Mouse (Mus musculus): ENCODE measurements around the gene Specc1l. TPM values are rescaled to one million over a fixed set of nuclear protein-coding genes. Genes with fewer than 3 reads are reported as not detected.

Gene Specc1l
- polyA plus RNA-seq, 1 experiment from 2014 or later = 30.9 TPM

DNA sequence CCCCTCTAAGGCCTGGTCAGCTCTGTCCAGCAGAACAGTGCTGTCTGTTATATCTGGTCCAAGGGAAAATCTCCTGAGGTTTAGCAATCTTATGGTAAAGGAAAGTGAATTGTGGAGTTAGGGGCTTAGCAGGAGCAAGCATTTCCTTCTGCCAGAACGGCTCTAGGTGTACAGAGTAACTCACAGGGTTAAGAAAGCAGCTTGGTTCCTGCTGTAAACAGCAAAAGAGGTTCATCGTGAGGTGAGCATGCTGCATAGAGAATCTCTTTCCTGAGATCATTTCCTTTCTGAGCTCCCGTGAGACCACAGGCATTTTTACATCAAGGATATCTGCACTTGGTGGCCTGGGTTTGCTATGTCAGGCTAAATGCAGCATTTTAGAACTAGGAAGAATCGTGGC lies 83.1 kb downstream of the Specc1l start:
- Histone ChIP-seq H3K27me3 (ENCODE audit: control insufficient read depth, insufficient read depth, low read length) (no peaks in the 10 kb centered on the region), H3K9me3 (ENCODE audit: control insufficient read depth, low read length) (no peaks in the 10 kb centered on the region), H3K27ac (replicated peaks; ENCODE audit: low read depth, low read length) (no peak overlapping the region), H3K9ac (replicated peaks; ENCODE audit: low read length) (no peak overlapping the region), H3K4me2 (ENCODE audit: low read length) (no peak overlapping the region), H3K4me3 (replicated peaks; ENCODE audit: low read depth, low read length) (no peak overlapping the region), H3K36me3 (ENCODE audit: control insufficient read depth, insufficient read depth, low read length) (peaks cover 16% of the 10 kb centered on the region), H3K4me1 (ENCODE audit: control insufficient read depth, insufficient read depth, low read length) (no peaks in the 10 kb centered on the region)
- no peak for ATAC-seq (ENCODE audit: low FRiP score, low TSS enrichment)
- no peak for DNase-seq
- WGBS = 82% methylated on average over 4 of the region's 4 CpGs

GRCm38 (mm10) chr10:75298608-75299007 lies 86.7 kb downstream of the Specc1l start:
- Histone ChIP-seq H3K27ac (replicated peaks; ENCODE audit: low read depth, low read length) (no peak overlapping the region), H3K27me3 (ENCODE audit: control insufficient read depth, insufficient read depth, low read length) (no peaks in the 10 kb centered on the region), H3K9me3 (ENCODE audit: control insufficient read depth, low read length) (no peaks in the 10 kb centered on the region), H3K9ac (replicated peaks; ENCODE audit: low read length) (no peak overlapping the region), H3K4me3 (replicated peaks; ENCODE audit: low read depth, low read length) (no peak overlapping the region), H3K36me3 (ENCODE audit: control insufficient read depth, insufficient read depth, low read length) (peaks cover 24% of the 10 kb centered on the region), H3K4me2 (ENCODE audit: low read length) (no peak overlapping the region), H3K4me1 (ENCODE audit: control insufficient read depth, insufficient read depth, low read length) (no peaks in the 10 kb centered on the region)
- WGBS = 86% methylated on average over 5 of the region's 5 CpGs
- ATAC-seq (ENCODE audit: low FRiP score, low TSS enrichment) = no peak
- no peak for DNase-seq

- Histone ChIP-seq H3K27me3 (ENCODE audit: control insufficient read depth, insufficient read depth, low read length) (no peaks in the 10 kb centered on the region), H3K4me3 (replicated peaks; ENCODE audit: low read depth, low read length) (no peak overlapping the region), H3K4me1 (ENCODE audit: control insufficient read depth, insufficient read depth, low read length) (no peaks in the 10 kb centered on the region), H3K27ac (replicated peaks; ENCODE audit: low read depth, low read length) (no peak overlapping the region), H3K4me2 (ENCODE audit: low read length) (no peak overlapping the region), H3K36me3 (ENCODE audit: control insufficient read depth, insufficient read depth, low read length) (peaks cover 26% of the 10 kb centered on the region), H3K9me3 (ENCODE audit: control insufficient read depth, low read length) (no peaks in the 10 kb centered on the region), H3K9ac (replicated peaks; ENCODE audit: low read length) (no peak overlapping the region)
- 91% methylated on average over 5 of the region's 5 CpGs for WGBS
- DNase-seq (no peak), ATAC-seq (ENCODE audit: low FRiP score, low TSS enrichment) (no peak)
These were observed 88.0 kb downstream of the Specc1l start for GRCm38 (mm10) chr10:75299785-75300418.

GRCm38 (mm10) chr10:75301195-75301806 lies 89.4 kb downstream of the Specc1l start:
- 94% methylated on average over 12 of the region's 12 CpGs for WGBS
- Histone ChIP-seq H3K9ac (replicated peaks; ENCODE audit: low read length) (no peak overlapping the region), H3K9me3 (ENCODE audit: control insufficient read depth, low read length) (no peaks in the 10 kb centered on the region), H3K4me2 (ENCODE audit: low read length) (no peak overlapping the region), H3K4me3 (replicated peaks; ENCODE audit: low read depth, low read length) (no peak overlapping the region), H3K27me3 (ENCODE audit: control insufficient read depth, insufficient read depth, low read length) (no peaks in the 10 kb centered on the region), H3K4me1 (ENCODE audit: control insufficient read depth, insufficient read depth, low read length) (no peaks in the 10 kb centered on the region), H3K36me3 (ENCODE audit: control insufficient read depth, insufficient read depth, low read length) (peaks cover 33% of the 10 kb centered on the region), H3K27ac (replicated peaks; ENCODE audit: low read depth, low read length) (no peak overlapping the region)
- ATAC-seq (ENCODE audit: low FRiP score, low TSS enrichment) (no peak), DNase-seq (no peak)

DNA sequence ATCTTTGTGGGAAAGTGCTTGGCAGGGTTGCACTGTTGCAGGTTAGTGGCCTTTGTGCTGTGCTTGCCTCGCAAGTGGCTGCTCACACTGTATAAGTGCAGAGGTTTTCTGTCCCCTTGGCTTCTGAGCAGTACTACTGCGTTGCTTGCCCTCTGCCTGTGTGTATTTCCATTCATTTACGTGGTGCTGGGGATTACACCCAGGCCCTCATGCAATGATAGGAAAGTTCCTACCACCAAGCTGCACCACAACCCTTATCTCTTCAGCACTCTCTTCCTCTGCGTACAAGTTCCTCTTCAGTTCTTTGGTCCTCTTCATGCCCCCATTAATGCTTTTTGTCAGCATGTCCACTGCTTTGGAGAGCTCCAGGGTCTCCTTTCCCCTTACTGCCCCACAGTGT lies 90.1 kb downstream of the Specc1l start:
- no peak overlapping the region for H3K9ac ChIP-seq (replicated peaks; ENCODE audit: low read length)
- no peaks in the 10 kb centered on the region for H3K9me3 ChIP-seq (ENCODE audit: control insufficient read depth, low read length)
- H3K27ac ChIP-seq (replicated peaks; ENCODE audit: low read depth, low read length) = no peak overlapping the region
- no peaks in the 10 kb centered on the region for H3K4me1 ChIP-seq (ENCODE audit: control insufficient read depth, insufficient read depth, low read length)
- H3K27me3 ChIP-seq (ENCODE audit: control insufficient read depth, insufficient read depth, low read length) = no peaks in the 10 kb centered on the region
- H3K4me2 ChIP-seq (ENCODE audit: low read length) = no peak overlapping the region
- H3K4me3 ChIP-seq (replicated peaks; ENCODE audit: low read depth, low read length) = no peak overlapping the region
- 99% methylated on average over 4 of the region's 4 CpGs for WGBS
- ATAC-seq (ENCODE audit: low FRiP score, low TSS enrichment) (no peak), DNase-seq (no peak)
- H3K36me3 ChIP-seq (ENCODE audit: control insufficient read depth, insufficient read depth, low read length) = peaks cover 30% of the 10 kb centered on the region

- no peak overlapping the region for H3K4me3 ChIP-seq (replicated peaks; ENCODE audit: low read depth, low read length)
- H3K27ac ChIP-seq (replicated peaks; ENCODE audit: low read depth, low read length) = no peak overlapping the region
- no peaks in the 10 kb centered on the region for H3K9me3 ChIP-seq (ENCODE audit: control insufficient read depth, low read length)
- no peak overlapping the region for H3K9ac ChIP-seq (replicated peaks; ENCODE audit: low read length)
- peaks cover 35% of the 10 kb centered on the region for H3K36me3 ChIP-seq (ENCODE audit: control insufficient read depth, insufficient read depth, low read length)
- ATAC-seq (ENCODE audit: low FRiP score, low TSS enrichment) = no peak
- no peaks in the 10 kb centered on the region for H3K4me1 ChIP-seq (ENCODE audit: control insufficient read depth, insufficient read depth, low read length)
- DNase-seq = no peak
- no peaks in the 10 kb centered on the region for H3K27me3 ChIP-seq (ENCODE audit: control insufficient read depth, insufficient read depth, low read length)
- H3K4me2 ChIP-seq (ENCODE audit: low read length) = no peak overlapping the region
- WGBS = 87% methylated on average over 4 of the region's 4 CpGs
These were observed 90.7 kb downstream of the Specc1l start for GRCm38 (mm10) chr10:75302536-75302935.

DNA sequence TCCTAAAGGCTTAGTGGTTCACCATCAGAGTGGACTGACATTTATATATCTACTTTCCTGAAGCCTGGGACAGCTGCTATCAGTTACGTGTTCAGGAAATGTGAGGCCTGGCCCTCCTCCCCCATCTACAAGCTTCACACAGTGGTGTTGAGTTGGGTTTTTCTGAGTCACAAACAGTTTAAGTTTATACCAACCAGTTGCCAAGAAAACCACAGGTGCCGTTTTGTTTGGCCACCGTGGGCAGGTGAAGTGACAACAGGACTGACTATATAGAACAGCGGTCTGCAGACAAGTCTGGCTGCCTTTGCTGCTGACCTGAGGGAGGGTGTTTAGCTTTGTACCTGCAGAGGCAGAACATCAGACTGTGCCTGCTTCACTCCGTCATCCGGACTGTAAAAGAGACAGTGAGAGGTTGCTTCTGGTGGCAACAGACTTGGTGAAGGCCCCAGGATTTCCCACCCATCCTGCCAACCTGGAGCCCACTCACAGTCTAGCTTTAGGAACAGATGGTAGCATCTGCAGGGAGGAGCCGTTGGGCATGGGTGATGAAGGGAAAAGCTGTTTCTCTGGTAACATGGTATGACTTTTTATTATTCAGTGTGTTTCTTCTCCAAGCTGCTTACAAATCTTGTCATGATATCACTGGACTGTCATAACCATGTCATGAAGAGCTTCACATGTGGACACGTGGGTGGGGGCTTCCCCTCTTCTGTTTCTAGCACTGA lies 91.6 kb downstream of the Specc1l start:
- Histone ChIP-seq H3K4me2 (ENCODE audit: low read length) (no peak overlapping the region), H3K9ac (replicated peaks; ENCODE audit: low read length) (no peak overlapping the region), H3K4me1 (ENCODE audit: control insufficient read depth, insufficient read depth, low read length) (no peaks in the 10 kb centered on the region), H3K4me3 (replicated peaks; ENCODE audit: low read depth, low read length) (no peak overlapping the region), H3K27me3 (ENCODE audit: control insufficient read depth, insufficient read depth, low read length) (no peaks in the 10 kb centered on the region), H3K36me3 (ENCODE audit: control insufficient read depth, insufficient read depth, low read length) (peaks cover 45% of the 10 kb centered on the region), H3K9me3 (ENCODE audit: control insufficient read depth, low read length) (no peaks in the 10 kb centered on the region), H3K27ac (replicated peaks; ENCODE audit: low read depth, low read length) (no peak overlapping the region)
- DNase-seq (no peak), ATAC-seq (ENCODE audit: low FRiP score, low TSS enrichment) (no peak)
- WGBS = 90% methylated on average over 8 of the region's 8 CpGs

DNA sequence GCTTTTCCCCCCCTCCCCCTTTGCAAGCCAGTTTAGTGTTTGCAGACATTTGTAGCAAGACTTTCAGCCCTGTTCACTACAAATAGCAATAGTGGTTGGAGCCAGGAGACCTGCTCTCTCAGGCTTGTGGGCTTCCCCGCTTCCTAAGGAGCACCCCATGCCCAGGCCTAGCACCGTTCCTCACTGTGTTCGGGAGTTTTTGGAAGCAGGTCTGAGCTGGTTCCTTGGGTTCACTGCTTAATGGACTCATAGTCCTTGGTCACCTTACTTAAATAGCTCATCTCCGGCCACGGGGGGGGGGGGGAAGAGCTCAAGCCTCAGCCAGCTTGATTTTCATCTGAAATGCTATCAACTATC lies 92.2 kb downstream of the Specc1l start:
- H3K36me3 ChIP-seq (ENCODE audit: control insufficient read depth, insufficient read depth, low read length) = peaks cover 50% of the 10 kb centered on the region
- ATAC-seq (ENCODE audit: low FRiP score, low TSS enrichment) = no peak
- 93% methylated on average over 5 of the region's 5 CpGs for WGBS

GRCm38 (mm10) chr10:75304413-75304812 lies 92.5 kb downstream of the Specc1l start:
- no peak overlapping the region for H3K4me2 ChIP-seq (ENCODE audit: low read length)
- ATAC-seq (ENCODE audit: low FRiP score, low TSS enrichment) (no peak), DNase-seq (no peak)
- no peak overlapping the region for H3K4me3 ChIP-seq (replicated peaks; ENCODE audit: low read depth, low read length)
- H3K27me3 ChIP-seq (ENCODE audit: control insufficient read depth, insufficient read depth, low read length) = no peaks in the 10 kb centered on the region
- peaks cover 53% of the 10 kb centered on the region for H3K36me3 ChIP-seq (ENCODE audit: control insufficient read depth, insufficient read depth, low read length)
- H3K9me3 ChIP-seq (ENCODE audit: control insufficient read depth, low read length) = no peaks in the 10 kb centered on the region
- 78% methylated on average over 6 of the region's 6 CpGs for whole genome bisulfite sequencing
- no peak overlapping the region for H3K27ac ChIP-seq (replicated peaks; ENCODE audit: low read depth, low read length)
- no peaks in the 10 kb centered on the region for H3K4me1 ChIP-seq (ENCODE audit: control insufficient read depth, insufficient read depth, low read length)
- no peak overlapping the region for H3K9ac ChIP-seq (replicated peaks; ENCODE audit: low read length)

More for the DNA sequence above, 92.2 kb downstream of the Specc1l start:
- Histone ChIP-seq H3K4me2 (ENCODE audit: low read length) (no peak overlapping the region), H3K9ac (replicated peaks; ENCODE audit: low read length) (no peak overlapping the region), H3K9me3 (ENCODE audit: control insufficient read depth, low read length) (no peaks in the 10 kb centered on the region), H3K4me1 (ENCODE audit: control insufficient read depth, insufficient read depth, low read length) (no peaks in the 10 kb centered on the region), H3K27me3 (ENCODE audit: control insufficient read depth, insufficient read depth, low read length) (no peaks in the 10 kb centered on the region), H3K27ac (replicated peaks; ENCODE audit: low read depth, low read length) (no peak overlapping the region), H3K4me3 (replicated peaks; ENCODE audit: low read depth, low read length) (no peak overlapping the region)
- DNase-seq = no peak
